Mouse (Mus musculus) bone marrow macrophage, adult 2 months (primary cell): Measurements from ENCODE around the gene Fgf22. TPM values are rescaled to one million over a fixed set of nuclear protein-coding genes. Genes with fewer than 3 reads are reported as not detected.

ENCODE experiments used
- H3K27ac ChIP-seq: 2 replicates; pipeline ENCODE4 v1.5.1; 2012; ENCODE audit warnings: low read depth, low read length; ENCODE audit not compliant: insufficient read depth
- H3K4me1 ChIP-seq: 2 replicates; pipeline ENCODE4 v1.6.1; 2012; ENCODE audit warnings: low read length; ENCODE audit not compliant: control insufficient read depth, insufficient read depth
- H3K4me3 ChIP-seq: 2 replicates; pipeline ENCODE4 v1.5.1; 2012; ENCODE audit warnings: mild to moderate bottlenecking, low read length, moderate library complexity; ENCODE audit not compliant: insufficient read depth
- CTCF ChIP-seq: IDR thresholded peaks from 2 replicates; pipeline ENCODE4 v1.5.1; 2012; ENCODE audit warnings: low read depth, mild to moderate bottlenecking, low read length, moderate library complexity
- POLR2A ChIP-seq: IDR thresholded peaks from 2 replicates; pipeline ENCODE4 v1.6.1; 2012; ENCODE audit warnings: mild to moderate bottlenecking, low read depth, low read length, borderline replicate concordance
- polyA plus RNA-seq: library from polyadenylated mRNA; stranded (reverse); fragments of >200 nt; gene quantifications from 2 replicates; pipeline ENCODE4 v1.2.4, GENCODE M21; 2012; ENCODE audit not compliant: missing spikeins, insufficient read depth, insufficient read length

The Fgf22 gene
- polyA plus RNA-seq, 1 experiment: not detected

DNA sequence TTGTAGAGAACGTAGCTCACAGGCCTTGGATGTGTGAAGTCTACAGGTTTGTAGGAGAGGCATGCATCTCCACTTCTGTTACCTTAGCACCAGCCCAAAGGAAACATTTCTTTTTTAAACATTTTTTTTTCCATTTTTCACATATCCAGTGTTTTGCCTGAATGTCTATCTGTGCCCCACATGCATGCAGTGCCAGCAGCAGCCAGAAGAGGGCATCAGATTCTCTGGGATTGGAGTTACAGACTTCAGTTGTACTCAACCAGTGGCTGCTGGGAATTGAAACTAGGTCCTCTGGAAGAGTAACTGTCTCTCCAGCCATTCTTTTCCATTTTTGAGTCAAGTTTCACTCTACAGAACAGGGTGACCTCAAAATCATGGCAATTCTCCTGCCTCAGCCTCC is 22.4 kb upstream of the Fgf22 start:
- Histone ChIP-seq H3K4me1 (no peaks in the 10 kb centered on the region), H3K27ac (no peak overlapping the region), H3K4me3 (no peak overlapping the region)
- TF ChIP-seq CTCF (peak; percentile 45; the same call in 1 of the 2 replicates), POLR2A (no peak)

DNA sequence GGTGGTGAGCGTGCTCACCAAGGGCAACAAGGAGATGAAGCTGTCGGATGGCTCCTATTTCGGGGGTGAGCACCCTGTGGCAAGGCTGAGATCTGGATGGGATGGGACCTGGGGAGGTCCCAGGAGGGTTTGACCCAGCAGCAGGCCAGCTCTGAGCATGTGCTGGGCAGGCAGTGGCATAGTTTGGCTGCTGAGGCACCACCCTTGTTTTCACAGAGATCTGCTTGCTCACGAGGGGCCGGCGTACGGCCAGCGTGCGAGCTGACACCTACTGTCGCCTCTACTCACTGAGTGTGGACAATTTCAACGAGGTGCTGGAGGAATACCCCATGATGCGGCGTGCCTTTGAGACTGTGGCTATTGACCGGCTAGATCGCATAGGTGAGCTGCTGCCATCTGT is 21.0 kb upstream of the Fgf22 start:
- no peak overlapping the region for H3K4me3 ChIP-seq
- no peak overlapping the region for H3K27ac ChIP-seq
- no peaks in the 10 kb centered on the region for H3K4me1 ChIP-seq
- no peak for TF ChIP-seq POLR2A
- no peak for TF ChIP-seq CTCF

DNA sequence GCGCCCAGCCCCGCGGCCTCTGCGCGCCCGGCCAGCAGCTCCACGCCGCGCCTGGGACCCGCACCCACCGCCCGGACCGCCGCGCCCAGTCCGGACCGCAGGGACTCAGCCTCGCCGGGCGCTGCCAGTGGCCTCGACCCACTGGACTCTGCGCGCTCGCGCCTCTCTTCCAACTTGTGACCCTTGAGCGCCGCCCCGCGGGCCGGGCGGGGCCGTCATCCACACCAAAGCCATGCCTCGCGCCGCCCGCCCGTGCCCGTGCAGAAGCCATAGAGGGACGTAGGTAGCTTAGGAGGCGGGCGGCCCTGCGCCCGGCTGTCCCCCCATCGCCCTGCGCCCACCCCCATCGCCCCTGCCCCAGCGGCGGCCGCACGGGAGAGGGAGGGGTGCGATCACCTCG is 19.5 kb upstream of the Fgf22 start:
- H3K4me3 ChIP-seq: no peak overlapping the region

DNA sequence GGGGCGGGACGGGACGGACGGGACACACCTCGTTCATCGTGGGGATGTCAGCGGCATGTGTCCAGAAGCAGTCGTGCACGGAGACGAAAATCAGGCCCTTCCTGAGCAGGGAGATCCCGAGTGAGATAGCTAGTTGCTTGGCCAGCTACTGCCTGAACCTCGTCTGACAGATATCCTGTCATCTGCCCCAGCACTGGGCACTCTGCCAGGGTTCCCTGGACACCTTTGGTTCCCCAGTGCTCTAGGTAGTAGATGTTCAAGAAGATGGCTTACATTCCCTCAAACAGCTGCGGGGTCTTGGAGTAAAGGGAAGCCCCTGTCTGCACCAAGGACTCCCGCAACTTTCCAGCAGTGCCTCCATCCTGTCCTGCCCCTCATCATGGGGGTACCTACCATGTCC is 18.2 kb upstream of the Fgf22 start:
- no peak overlapping the region for H3K27ac ChIP-seq
- TF ChIP-seq POLR2A (no peak), CTCF (no peak)
- H3K4me1 ChIP-seq: no peaks in the 10 kb centered on the region
- H3K4me3 ChIP-seq: no peak overlapping the region

More for the DNA sequence above, 19.5 kb upstream of the Fgf22 start:
- TF ChIP-seq POLR2A (no peak), CTCF (no peak)
- Histone ChIP-seq H3K4me1 (no peaks in the 10 kb centered on the region), H3K27ac (no peak overlapping the region)

DNA sequence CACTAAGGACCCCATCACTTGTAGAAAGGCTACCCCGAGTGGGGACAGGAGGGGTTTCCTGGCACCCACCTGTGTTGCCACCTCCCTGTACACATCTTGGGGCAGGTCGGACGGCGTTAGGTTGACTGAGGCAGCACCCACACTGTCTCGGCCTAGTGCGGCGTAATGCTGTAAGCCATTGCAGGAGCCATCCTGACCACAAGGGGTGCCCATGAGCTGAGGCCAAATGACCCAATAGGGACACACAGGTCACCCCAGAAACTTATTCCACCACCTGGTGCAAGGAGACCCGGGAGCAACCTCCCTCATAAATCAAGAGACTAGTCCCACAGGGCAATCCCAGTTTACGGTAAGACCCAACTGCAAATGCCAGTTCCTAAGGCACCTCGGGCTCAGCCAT is 16.6 kb upstream of the Fgf22 start:
- TF ChIP-seq CTCF: no peak
- TF ChIP-seq POLR2A: no peak
- H3K4me1 ChIP-seq: no peaks in the 10 kb centered on the region
- H3K27ac ChIP-seq: no peak overlapping the region
- no peak overlapping the region for H3K4me3 ChIP-seq

DNA sequence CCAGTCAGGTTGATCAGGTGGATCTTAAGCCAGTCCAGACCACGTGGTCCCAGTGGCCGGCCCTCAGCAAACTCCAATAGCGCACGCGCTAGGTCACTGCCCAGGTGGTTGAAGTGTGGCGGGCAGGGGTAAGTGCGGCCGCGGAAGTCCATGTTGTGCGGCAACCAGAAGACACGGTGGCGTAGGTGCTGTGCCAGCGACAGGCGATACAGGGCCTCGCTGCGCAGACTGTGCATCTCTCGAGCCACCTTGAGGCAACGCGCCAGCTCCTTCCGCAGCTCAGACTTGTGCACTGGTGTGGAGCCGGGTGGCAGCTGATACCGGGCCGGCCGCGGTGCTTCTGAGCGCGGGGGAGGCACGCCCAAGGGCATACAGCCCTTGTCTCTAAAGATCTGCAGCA is 15.6 kb upstream of the Fgf22 start:
- TF ChIP-seq POLR2A (no peak), CTCF (no peak)
- Histone ChIP-seq H3K27ac (no peak overlapping the region), H3K4me1 (no peaks in the 10 kb centered on the region), H3K4me3 (no peak overlapping the region)

DNA sequence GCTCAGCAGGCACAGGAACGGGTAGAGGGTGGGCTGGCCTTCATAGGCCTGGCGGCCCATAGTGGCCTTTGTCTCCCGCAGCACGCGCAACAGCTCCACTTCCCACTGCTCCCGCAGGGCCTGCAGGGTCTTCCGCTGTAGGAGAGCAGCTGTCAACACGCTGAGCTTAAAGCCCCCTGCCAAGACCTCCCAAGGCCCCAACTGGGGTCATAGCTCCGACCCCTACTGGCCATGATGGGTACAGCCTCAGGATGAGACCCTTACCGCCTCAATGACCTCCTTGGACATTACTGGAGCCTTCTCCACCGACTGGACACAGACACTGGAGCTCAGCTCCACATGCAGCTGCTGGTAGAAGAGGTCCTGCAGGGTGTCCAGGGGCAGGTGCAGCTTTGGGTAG is 14.0 kb upstream of the Fgf22 start:
- peaks cover 7% of the 10 kb centered on the region for H3K4me1 ChIP-seq
- TF ChIP-seq POLR2A (no peak), CTCF (no peak)
- no peak overlapping the region for H3K4me3 ChIP-seq
- H3K27ac ChIP-seq: no peak overlapping the region

DNA sequence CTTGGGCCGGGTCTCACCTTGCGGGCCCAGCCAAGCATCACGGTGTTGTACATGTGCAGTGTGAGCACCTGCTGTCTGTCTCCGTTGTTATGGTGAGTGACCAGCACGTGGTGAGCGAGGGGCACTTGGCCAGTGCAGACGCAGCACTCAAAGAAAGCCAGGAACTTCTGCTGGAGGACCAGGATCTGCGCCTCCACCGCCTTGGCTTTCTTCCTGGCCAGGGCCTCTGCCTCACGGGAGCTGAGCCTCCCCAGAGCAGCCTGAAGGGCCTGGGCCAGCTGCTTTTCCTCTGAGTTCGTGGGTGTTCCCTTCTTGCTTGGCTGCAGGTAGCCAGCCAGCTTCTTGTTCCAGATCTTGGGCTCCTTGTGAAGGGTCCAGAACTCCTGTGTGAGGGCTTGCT is 11.7 kb upstream of the Fgf22 start:
- no peak overlapping the region for H3K27ac ChIP-seq
- H3K4me3 ChIP-seq: no peak overlapping the region
- no peak for TF ChIP-seq POLR2A
- TF ChIP-seq CTCF: no peak
- H3K4me1 ChIP-seq: peaks cover 12% of the 10 kb centered on the region

DNA sequence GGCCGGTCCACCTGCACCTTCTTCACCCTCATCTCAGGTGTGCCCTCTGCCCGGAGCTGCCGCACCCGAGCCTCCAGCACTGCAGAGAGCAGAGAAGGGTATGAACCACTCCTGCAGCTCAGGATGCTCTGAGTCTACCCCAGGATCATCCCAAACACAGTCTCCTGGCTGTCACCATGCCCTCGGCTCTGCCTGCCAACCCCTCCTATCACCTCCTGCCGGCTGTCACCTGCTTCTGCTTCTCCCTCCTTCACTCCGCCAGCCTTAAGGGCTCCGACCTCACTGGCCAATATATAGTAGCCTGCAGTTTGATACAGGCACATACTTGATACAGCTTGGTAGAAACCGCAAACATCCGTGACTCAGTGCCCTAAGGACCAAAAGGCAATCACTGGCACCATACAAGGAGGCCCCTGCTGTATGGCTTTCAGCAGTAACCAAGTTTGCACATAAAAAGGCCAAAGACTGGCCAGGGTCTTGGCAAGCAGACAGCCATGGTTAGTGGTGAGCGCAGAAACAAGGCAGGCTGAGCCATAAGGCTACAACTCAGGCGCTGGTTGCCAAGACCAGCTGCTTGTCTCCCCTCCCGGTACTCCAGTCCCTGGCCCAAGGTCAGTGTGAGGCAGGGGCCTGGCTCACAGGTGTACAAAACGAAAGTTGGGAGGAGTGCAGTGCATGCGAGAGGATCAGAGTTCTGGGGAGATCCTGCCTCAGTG is 11.1 kb upstream of the Fgf22 start:
- peaks cover 12% of the 10 kb centered on the region for H3K4me1 ChIP-seq
- H3K4me3 ChIP-seq: no peak overlapping the region
- TF ChIP-seq CTCF (no peak), POLR2A (no peak)
- no peak overlapping the region for H3K27ac ChIP-seq

DNA sequence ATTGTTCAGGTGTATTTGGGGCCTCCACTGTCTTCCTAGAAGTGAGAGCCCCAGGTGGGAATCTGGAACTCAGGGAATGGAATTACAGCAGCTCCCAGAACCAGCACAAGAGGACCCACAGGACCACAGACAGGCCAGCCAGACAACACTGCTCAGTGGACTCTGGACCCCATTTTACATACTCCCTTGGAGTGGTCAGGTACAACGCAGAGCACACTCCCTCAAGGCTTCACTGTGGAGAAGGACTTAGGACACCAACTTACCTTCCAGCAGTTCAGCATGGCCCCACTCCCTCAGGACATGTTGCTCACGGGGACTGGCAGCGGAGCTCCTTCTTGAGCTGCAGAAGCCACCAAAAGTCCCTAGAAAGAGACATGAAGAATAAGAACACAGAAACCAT is 9.5 kb upstream of the Fgf22 start:
- peak overlapping the region; percentile 90 for H3K4me3 ChIP-seq
- peaks cover 12% of the 10 kb centered on the region for H3K4me1 ChIP-seq
- TF ChIP-seq CTCF (no peak), POLR2A (no peak)
- H3K27ac ChIP-seq: no peak overlapping the region
